Mouse (Mus musculus) cerebellum, adult 2 months (tissue): ENCODE results near the gene Hfe2.
A peak's percentile ranks its signal among the peaks of the same experiment; 100 is the strongest.

Source experiments
- CTCF ChIP-seq: fragments of 200-500 bp; IDR thresholded peaks from 2 replicates; pipeline ENCODE4 v1.5.1; 2011; ENCODE audit warnings: low read depth, mild to moderate bottlenecking, control low read depth, low read length, moderate library complexity, borderline replicate concordance; ENCODE audit not compliant: insufficient read depth
- POLR2A ChIP-seq: fragments of 200-500 bp; IDR thresholded peaks from 2 replicates; pipeline ENCODE4 v1.6.1; 2011; ENCODE audit warnings: low read length, control low read depth, borderline replicate concordance; ENCODE audit not compliant: insufficient read depth

DNA sequence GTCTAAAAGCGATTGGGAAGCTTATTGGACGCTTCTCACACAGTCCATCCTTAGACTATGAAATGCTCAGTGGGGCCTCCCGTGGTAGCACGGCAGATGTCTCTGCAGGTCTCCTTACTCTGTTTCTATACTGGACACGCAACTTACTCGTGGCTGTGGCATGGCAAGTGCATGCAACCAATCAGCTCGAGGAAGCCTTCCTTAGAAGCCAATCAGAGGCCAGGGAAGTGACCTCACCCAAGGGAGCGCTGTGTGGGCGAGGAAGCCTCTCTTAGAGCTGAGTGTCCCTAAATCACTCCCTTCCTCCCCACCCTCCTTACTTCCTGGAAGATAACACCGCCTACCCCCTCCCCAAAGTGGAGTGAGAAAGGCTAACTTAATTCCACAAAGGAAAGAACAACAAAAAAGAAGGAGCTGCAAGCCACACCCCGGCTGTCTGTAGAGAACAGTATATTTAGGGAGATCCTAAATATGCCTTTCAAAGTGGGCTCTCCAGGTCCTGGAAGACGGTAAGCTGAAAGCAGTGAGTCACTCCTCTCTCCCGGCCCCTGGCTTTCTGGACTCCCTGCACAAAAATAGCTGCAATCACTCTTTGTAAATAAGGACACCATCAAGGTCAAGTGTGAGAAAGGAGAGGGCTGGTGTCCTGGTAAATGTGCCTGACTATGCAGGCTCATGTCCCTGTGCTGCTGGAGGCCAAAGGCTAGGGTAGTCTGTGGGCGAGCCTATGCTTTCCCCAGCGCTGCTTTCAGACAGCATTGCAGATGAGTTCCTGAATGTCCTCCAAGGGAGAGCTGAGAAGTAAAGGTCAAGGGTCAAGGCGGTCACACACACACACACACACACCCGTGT lies 51.9 kb downstream of the Hfe2 start, which contains the start of gene Gm16253:
- TF ChIP-seq CTCF (no peak), POLR2A (peak; percentile 46; the same call in 1 of the 2 replicates)
